Mouse (Mus musculus) heart, embryonic 11.5 days (tissue): Measurements from ENCODE around the gene Dnaja4. TPM values are rescaled to one million over a fixed set of nuclear protein-coding genes. Genes with fewer than 3 reads are reported as not detected.
A peak's percentile ranks its signal among the peaks of the same experiment; 100 is the strongest.

Experiments
- ATAC-seq: fragments of 200-750 bp; cut with Nextera tagmentation; replicated peaks from 2 replicates; pipeline ENCODE4 v1.8.0; 2017; ENCODE audit warnings: moderate library complexity; ENCODE audit not compliant: insufficient number of reproducible peaks, low FRiP score, low TSS enrichment
- H3K27ac ChIP-seq: fragments of 300-500 bp; sonication (generic); 2 replicates; pipeline ENCODE4 v1.5.1; 2014; ENCODE audit warnings: mild to moderate bottlenecking, low read depth, low read length
- H3K27me3 ChIP-seq: fragments of 300-500 bp; sonication (generic); 2 replicates; pipeline ENCODE4 v1.6.1; 2014; ENCODE audit warnings: mild to moderate bottlenecking, low read length, mixed read lengths; ENCODE audit not compliant: control insufficient read depth, insufficient read depth
- H3K36me3 ChIP-seq: fragments of 300-500 bp; sonication (generic); 2 replicates; pipeline ENCODE4 v1.6.1; 2014; ENCODE audit warnings: mild to moderate bottlenecking, low read length, moderate library complexity, mixed read lengths; ENCODE audit not compliant: control insufficient read depth, insufficient read depth
- H3K4me1 ChIP-seq: fragments of 300-500 bp; sonication (generic); 2 replicates; pipeline ENCODE4 v1.6.1; 2014; ENCODE audit warnings: low read length; ENCODE audit not compliant: control insufficient read depth, insufficient read depth
- H3K4me2 ChIP-seq: fragments of 300-500 bp; sonication (generic); 2 replicates; pipeline ENCODE4 v1.6.1; 2014; ENCODE audit warnings: mild to moderate bottlenecking, moderate library complexity
- H3K4me3 ChIP-seq: fragments of 300-500 bp; sonication (generic); 2 replicates; pipeline ENCODE4 v1.5.1; 2014; ENCODE audit warnings: low read depth, low read length
- H3K9ac ChIP-seq: fragments of 300-500 bp; sonication (generic); 2 replicates; pipeline ENCODE4 v1.6.1; 2014; ENCODE audit warnings: mild to moderate bottlenecking, low read depth, low read length, moderate library complexity
- H3K9me3 ChIP-seq: fragments of 300-500 bp; sonication (generic); replicated peaks from 2 replicates; pipeline ENCODE4 v1.6.1; 2016; ENCODE audit warnings: low read length; ENCODE audit not compliant: control insufficient read depth
- WGBS: fragments of 180-500 bp; shearing (Covaris S2); extraction: QIAGEN DNeasy Blood & Tissue Kit; methylation state at CpG from one replicate; pipeline ENCODE4 v1.1.7; 2014; ENCODE audit not compliant: insufficient replicate concordance; 5-methylcytosine and 5-hydroxymethylcytosine counted together
- polyA plus RNA-seq: library from polyadenylated mRNA; unstranded; fragments of >200 nt; fragmentation: Nextera tagmentation; extraction: Ambion mirVana; gene quantifications from 2 replicates; pipeline ENCODE4 v1.2.1, GENCODE M21; 2014

Dnaja4 gene
- 19.0 and 25.6 TPM in 2 replicates for polyA plus RNA-seq

- Histone ChIP-seq H3K27me3 (peaks cover 8% of the 10 kb centered on the region; the same call in 1 of the 2 replicates), H3K36me3 (no peaks in the 10 kb centered on the region), H3K27ac (peak within 1 kb of the TSS; percentile 63), H3K9ac (peak within 1 kb of the TSS; percentile 91), H3K4me3 (peak within 1 kb of the TSS; percentile 79), H3K4me2 (peak within 1 kb of the TSS; percentile 92), H3K4me1 (peaks cover 20% of the 10 kb centered on the region), H3K9me3 (no peaks in the 10 kb centered on the region)
- ATAC-seq = peak; percentile 72; the same call in 1 of the 2 replicates
- WGBS = 52% methylated on average over 17 of the region's 17 CpGs
These were observed at the start of gene Dnaja4 for GRCm38 (mm10) chr9:54698318-54699086. Dnaja4 (plus strand) TSS chr9:54698873.

GRCm38 (mm10) chr9:54649360-54649759 is 49.3 kb upstream of the Dnaja4 start:
- no peak overlapping the region for H3K9ac ChIP-seq
- no peak overlapping the region for H3K27ac ChIP-seq
- no peak overlapping the region for H3K4me2 ChIP-seq
- H3K4me1 ChIP-seq = no peaks in the 10 kb centered on the region
- no peak for ATAC-seq
- no peak overlapping the region for H3K4me3 ChIP-seq
- H3K36me3 ChIP-seq = no peaks in the 10 kb centered on the region
- no peaks in the 10 kb centered on the region for H3K9me3 ChIP-seq
- no peaks in the 10 kb centered on the region for H3K27me3 ChIP-seq
- 95% methylated on average over 1 of the region's 1 CpGs for WGBS

- no peak overlapping the region for H3K4me2 ChIP-seq
- H3K9ac ChIP-seq = no peak overlapping the region
- H3K27ac ChIP-seq = no peak overlapping the region
- no peaks in the 10 kb centered on the region for H3K36me3 ChIP-seq
- H3K4me1 ChIP-seq = no peaks in the 10 kb centered on the region
- WGBS = 69% methylated on average over 2 of the region's 2 CpGs
- no peak for ATAC-seq
- no peaks in the 10 kb centered on the region for H3K9me3 ChIP-seq
- no peak overlapping the region for H3K4me3 ChIP-seq
- no peaks in the 10 kb centered on the region for H3K27me3 ChIP-seq
These were observed 45.9 kb upstream of the Dnaja4 start for GRCm38 (mm10) chr9:54652778-54653177.

- H3K9ac ChIP-seq = no peak overlapping the region
- no peak overlapping the region for H3K27ac ChIP-seq
- H3K9me3 ChIP-seq = no peaks in the 10 kb centered on the region
- H3K27me3 ChIP-seq = no peaks in the 10 kb centered on the region
- H3K4me1 ChIP-seq = no peaks in the 10 kb centered on the region
- H3K4me2 ChIP-seq = no peak overlapping the region
- ATAC-seq = no peak
- 81% methylated on average over 2 of the region's 2 CpGs for WGBS
- no peaks in the 10 kb centered on the region for H3K36me3 ChIP-seq
- no peak overlapping the region for H3K4me3 ChIP-seq
These were observed 42.8 kb upstream of the Dnaja4 start for GRCm38 (mm10) chr9:54655846-54656245.

GRCm38 (mm10) chr9:54656402-54656801 is 42.3 kb upstream of the Dnaja4 start:
- H3K4me1 ChIP-seq = 0 out of 2 replicates have a peak, but pooled peaks cover under 1% of the 10 kb centered on the region
- H3K4me2 ChIP-seq = no peak overlapping the region
- H3K27ac ChIP-seq = no peak overlapping the region
- 77% methylated on average over 6 of the region's 6 CpGs for WGBS
- H3K4me3 ChIP-seq = no peak overlapping the region
- H3K36me3 ChIP-seq = no peaks in the 10 kb centered on the region
- H3K9me3 ChIP-seq = no peaks in the 10 kb centered on the region
- no peak overlapping the region for H3K9ac ChIP-seq
- ATAC-seq = no peak
- H3K27me3 ChIP-seq = no peaks in the 10 kb centered on the region

GRCm38 (mm10) chr9:54658773-54659172 is 39.9 kb upstream of the Dnaja4 start:
- Histone ChIP-seq H3K9me3 (no peaks in the 10 kb centered on the region), H3K4me3 (no peak overlapping the region), H3K27me3 (no peaks in the 10 kb centered on the region), H3K27ac (no peak overlapping the region), H3K4me1 (0 out of 2 replicates have a peak, but pooled peaks cover 3% of the 10 kb centered on the region), H3K4me2 (no peak overlapping the region), H3K9ac (no peak overlapping the region), H3K36me3 (no peaks in the 10 kb centered on the region)
- ATAC-seq = no peak
- 47% methylated on average over 6 of the region's 6 CpGs for WGBS

GRCm38 (mm10) chr9:54661605-54662377 is 36.9 kb upstream of the Dnaja4 start, which contains the start of gene Acsbg1:
Acsbg1 (minus strand) TSS chr9:54661870.
- no peak for ATAC-seq
- H3K4me2 ChIP-seq = peak within 1 kb of the TSS; percentile 15; the same call in 1 of the 2 replicates
- no peaks in the 10 kb centered on the region for H3K9me3 ChIP-seq
- no peak within 1 kb of the TSS for H3K4me3 ChIP-seq
- no peak within 1 kb of the TSS for H3K9ac ChIP-seq
- no peaks in the 10 kb centered on the region for H3K27me3 ChIP-seq
- H3K36me3 ChIP-seq = no peaks in the 10 kb centered on the region
- no peak within 1 kb of the TSS for H3K27ac ChIP-seq
- WGBS = 35% methylated on average over 10 of the region's 10 CpGs
- 0 out of 2 replicates have a peak, but pooled peaks cover 3% of the 10 kb centered on the region for H3K4me1 ChIP-seq

GRCm38 (mm10) chr9:54664358-54664757 is 34.3 kb upstream of the Dnaja4 start:
- no peaks in the 10 kb centered on the region for H3K27me3 ChIP-seq
- no peaks in the 10 kb centered on the region for H3K9me3 ChIP-seq
- H3K9ac ChIP-seq = no peak overlapping the region
- 83% methylated on average over 9 of the region's 9 CpGs for WGBS
- no peak for ATAC-seq
- no peak overlapping the region for H3K4me2 ChIP-seq
- no peaks in the 10 kb centered on the region for H3K36me3 ChIP-seq
- 0 out of 2 replicates have a peak, but pooled peaks cover 3% of the 10 kb centered on the region for H3K4me1 ChIP-seq
- no peak overlapping the region for H3K27ac ChIP-seq
- H3K4me3 ChIP-seq = no peak overlapping the region
